Mouse (Mus musculus) kidney, postnatal 0 days (tissue): Measurements from ENCODE around the gene Cfap43. TPM values are rescaled to one million over a fixed set of nuclear protein-coding genes. Genes with fewer than 3 reads are reported as not detected.

ENCODE experiments used
- ATAC-seq: fragments of 200-750 bp; cut with Nextera tagmentation; replicated peaks from 2 replicates; pipeline ENCODE4 v1.8.0; 2017; ENCODE audit warnings: low read depth, moderate number of reproducible peaks, moderate TSS enrichment, moderate library complexity; ENCODE audit not compliant: low FRiP score
- DNase-seq: peaks from one replicate; pipeline ENCODE4 v3.0.0-alpha.2; 2016; ENCODE audit warnings: low spot score
- H3K27ac ChIP-seq: fragments of 300-500 bp; sonication (generic); 2 replicates; pipeline ENCODE4 v1.5.1; 2014; ENCODE audit warnings: mild to moderate bottlenecking
- H3K27me3 ChIP-seq: fragments of 300-500 bp; sonication (generic); 2 replicates; pipeline ENCODE4 v1.6.1; 2014; ENCODE audit warnings: low read length, mixed read lengths; ENCODE audit not compliant: insufficient read depth
- H3K36me3 ChIP-seq: fragments of 300-500 bp; sonication (generic); 2 replicates; pipeline ENCODE4 v1.6.1; 2014; ENCODE audit warnings: low read length, mixed read lengths; ENCODE audit not compliant: insufficient read depth
- H3K4me1 ChIP-seq: fragments of 300-500 bp; sonication (generic); replicated peaks from 2 replicates; pipeline ENCODE4 v1.6.1; 2014; ENCODE audit warnings: antibody characterized with exemption, low read length, mixed read lengths; ENCODE audit not compliant: insufficient read depth
- H3K4me2 ChIP-seq: fragments of 300-500 bp; sonication (generic); 2 replicates; pipeline ENCODE4 v1.6.1; 2014; ENCODE audit warnings: mild to moderate bottlenecking, low read length, moderate library complexity, mixed read lengths
- H3K4me3 ChIP-seq: fragments of 300-500 bp; sonication (generic); replicated peaks from 2 replicates; pipeline ENCODE4 v1.5.1; 2014; ENCODE audit warnings: low read depth, low read length
- H3K9ac ChIP-seq: fragments of 300-500 bp; sonication (generic); 2 replicates; pipeline ENCODE4 v1.6.1; 2014; ENCODE audit warnings: low read depth, low read length
- H3K9me3 ChIP-seq: fragments of 300-500 bp; sonication (generic); replicated peaks from 2 replicates; pipeline ENCODE4 v1.6.1; 2016; ENCODE audit warnings: low read length, inconsistent platforms, mixed read lengths
- CTCF ChIP-seq: IDR thresholded peaks from 2 replicates; pipeline ENCODE4 v1.5.1; 2016; ENCODE audit warnings: antibody characterized with exemption, low read depth, mild to moderate bottlenecking, moderate library complexity
- WGBS: fragments of 180-500 bp; shearing (Covaris S2); extraction: QIAGEN DNeasy Blood & Tissue Kit; methylation state at CpG from one replicate; pipeline ENCODE4 v1.1.7; 2014; 5-methylcytosine and 5-hydroxymethylcytosine counted together
- microRNA-seq: library from miRNA; unstranded; fragments of <30 nt; microRNA quantifications from one replicate; pipeline ENCODE4, GENCODE M21; 2016
- polyA plus RNA-seq: library from polyadenylated mRNA; unstranded; fragments of >200 nt; fragmentation: Nextera tagmentation; extraction: Ambion mirVana; gene quantifications from 2 replicates; pipeline ENCODE4 v1.2.1, GENCODE M21; 2015

Gene Cfap43
- polyA plus RNA-seq, 1 experiment from 2014 or later = 0.16 TPM

- ATAC-seq (no peak), DNase-seq (no peak)
Measured at GRCm38 (mm10) chr19:47697067-47697466, 222.0 kb downstream of the Cfap43 start.

GRCm38 (mm10) chr19:47696411-47696810 lies 222.7 kb downstream of the Cfap43 start:
- H3K9ac ChIP-seq = no peak overlapping the region
- WGBS = 90% methylated on average over 8 of the region's 8 CpGs
- no peak overlapping the region for H3K27ac ChIP-seq
- no peaks in the 10 kb centered on the region for H3K36me3 ChIP-seq
- H3K4me3 ChIP-seq = no peak overlapping the region
- no peak overlapping the region for H3K4me2 ChIP-seq
- no peaks in the 10 kb centered on the region for H3K9me3 ChIP-seq
- 0 out of 2 replicates have a peak, but pooled peaks cover 2% of the 10 kb centered on the region for H3K4me1 ChIP-seq
- ATAC-seq (no peak), DNase-seq (no peak)
- no peak for TF ChIP-seq CTCF
- H3K27me3 ChIP-seq = no peaks in the 10 kb centered on the region

More at GRCm38 (mm10) chr19:47697067-47697466, 222.0 kb downstream of the Cfap43 start:
- H3K27ac ChIP-seq = no peak overlapping the region
- 90% methylated on average over 11 of the region's 11 CpGs for WGBS
- H3K9me3 ChIP-seq = no peaks in the 10 kb centered on the region
- H3K4me1 ChIP-seq = no peaks in the 10 kb centered on the region
- H3K36me3 ChIP-seq = no peaks in the 10 kb centered on the region
- H3K4me2 ChIP-seq = no peak overlapping the region
- TF ChIP-seq CTCF = no peak
- H3K4me3 ChIP-seq = no peak overlapping the region
- H3K9ac ChIP-seq = no peak overlapping the region
- no peaks in the 10 kb centered on the region for H3K27me3 ChIP-seq

GRCm38 (mm10) chr19:47695725-47696124 lies 223.4 kb downstream of the Cfap43 start:
- TF ChIP-seq CTCF = no peak
- 0 out of 2 replicates have a peak, but pooled peaks cover 5% of the 10 kb centered on the region for H3K4me1 ChIP-seq

GRCm38 (mm10) chr19:47691994-47692393 lies 227.1 kb downstream of the Cfap43 start, which contains the start of gene Col17a1:
Gene Col17a1, minus strand, starts transcription at chr19:47692094.
- H3K4me2 ChIP-seq = no peak within 1 kb of the TSS
- H3K4me3 ChIP-seq = no peak within 1 kb of the TSS
- no peaks in the 10 kb centered on the region for H3K9me3 ChIP-seq
- no peak for TF ChIP-seq CTCF
- 63% methylated on average over 6 of the region's 6 CpGs for WGBS
- no peaks in the 10 kb centered on the region for H3K27me3 ChIP-seq
- ATAC-seq (no peak), DNase-seq (no peak)
- H3K36me3 ChIP-seq = no peaks in the 10 kb centered on the region
- 0 out of 2 replicates have a peak, but pooled peaks cover 5% of the 10 kb centered on the region for H3K4me1 ChIP-seq
- H3K9ac ChIP-seq = no peak within 1 kb of the TSS
- no peak within 1 kb of the TSS for H3K27ac ChIP-seq

More at GRCm38 (mm10) chr19:47695725-47696124, 223.4 kb downstream of the Cfap43 start:
- 91% methylated on average over 6 of the region's 6 CpGs for WGBS
- Histone ChIP-seq H3K4me2 (no peak overlapping the region), H3K27ac (no peak overlapping the region), H3K36me3 (no peaks in the 10 kb centered on the region), H3K4me3 (no peak overlapping the region), H3K9me3 (no peaks in the 10 kb centered on the region), H3K27me3 (no peaks in the 10 kb centered on the region), H3K9ac (no peak overlapping the region)
- no peak for ATAC-seq
- DNase-seq = no peak

GRCm38 (mm10) chr19:47689592-47689991 lies 229.5 kb downstream of the Cfap43 start:
- DNase-seq (no peak), ATAC-seq (no peak)
- TF ChIP-seq CTCF = no peak
- Histone ChIP-seq H3K4me3 (no peak overlapping the region), H3K9ac (no peak overlapping the region), H3K27me3 (no peaks in the 10 kb centered on the region), H3K4me2 (no peak overlapping the region), H3K9me3 (no peaks in the 10 kb centered on the region), H3K36me3 (no peaks in the 10 kb centered on the region), H3K4me1 (0 out of 2 replicates have a peak, but pooled peaks cover 5% of the 10 kb centered on the region), H3K27ac (no peak overlapping the region)
- WGBS = 88% methylated on average over 7 of the region's 7 CpGs

Small RNA genes within 50 kb of the gene (microRNA-seq; reads per million reads assigned to microRNA genes)
- not detected for gene Gm22240
- not detected for gene Mir8090

Other genes with a start within 250 kb of the Cfap43 start
- 0.34 and 0.43 TPM in 2 replicates for gene Col17a1, start 227.2 kb downstream of the Cfap43 start, polyA plus RNA-seq
- 224 and 225 TPM in 2 replicates for gene Sfr1, start 187.6 kb downstream of the Cfap43 start, polyA plus RNA-seq
- 150 and 159 TPM in 2 replicates for gene Gsto1, start 64.3 kb downstream of the Cfap43 start, polyA plus RNA-seq
- gene Gsto2, start 53.8 kb downstream of the Cfap43 start, polyA plus RNA-seq = 1.7 and 1.9 TPM in 2 replicates
- 10.7 and 12.1 TPM in 2 replicates for gene Itprip, start within 50 bp of the Cfap43 start, polyA plus RNA-seq
- 0.09 TPM in 1 of 2 replicates, not detected in the other for gene Cfap58, start 18.4 kb upstream of the Cfap43 start, polyA plus RNA-seq